Mouse (Mus musculus) embryonic fibroblast, embryonic 13.5 days (primary cell): ENCODE data around the gene Nbea.
A peak's percentile ranks its signal among the peaks of the same experiment; 100 is the strongest.

Experiments used
- CTCF ChIP-seq: IDR thresholded peaks from 2 replicates; pipeline ENCODE4 v1.5.1; 2011; ENCODE audit warnings: mild to moderate bottlenecking, control low read depth, low read length, moderate library complexity, borderline replicate concordance; ENCODE audit not compliant: insufficient read depth
- POLR2A ChIP-seq: IDR thresholded peaks from 2 replicates; pipeline ENCODE4 v1.6.1; 2011; ENCODE audit warnings: low read depth, mild to moderate bottlenecking, control low read depth, low read length, moderate library complexity

- TF ChIP-seq POLR2A (peak; percentile 89), CTCF (no peak)
Observed at GRCm38 (mm10) chr3:55782056-55782687, 401.3 kb downstream of the Nbea start, which contains the start of gene Mab21l1.
